Mouse (Mus musculus): ENCODE measurements around the gene Rpl10a. TPM values are rescaled to one million over a fixed set of nuclear protein-coding genes. Genes with fewer than 3 reads are reported as not detected.

The Rpl10a gene
- total and polyA plus RNA-seq, 2 experiments from 2014 or later = 255 to 939 TPM

- Histone ChIP-seq H3K4me2 (ENCODE audit: low read depth, low read length) (no peak overlapping the region), H3K4me1 (ENCODE audit: control insufficient read depth, insufficient read depth) (peaks cover 20% of the 10 kb centered on the region), H3K27ac (ENCODE audit: low read depth) (no peak overlapping the region), H3K27me3 (ENCODE audit: control insufficient read depth, insufficient read depth, low read length) (no peaks in the 10 kb centered on the region), H3K4me3 (ENCODE audit: low read depth, low read length) (no peak overlapping the region), H3K36me3 (replicated peaks; ENCODE audit: control insufficient read depth, insufficient read depth, low read length) (no peaks in the 10 kb centered on the region), H3K9ac (replicated peaks; ENCODE audit: low read depth, low read length) (no peak overlapping the region), H3K9me3 (replicated peaks; ENCODE audit: control insufficient read depth, low read length) (no peaks in the 10 kb centered on the region)
- DNase-seq (ENCODE audit: low spot score) = no peak
- 88% methylated on average over 7 of the region's 7 CpGs for WGBS
- ATAC-seq (ENCODE audit: insufficient read depth, low read depth) = no peak
- TF ChIP-seq EP300 (IDR thresholded peaks at IDR 0.05; ENCODE audit: low read depth) (no peak), CTCF (IDR thresholded peaks at IDR 0.05; ENCODE audit: low read depth) (no peak)
Measured at GRCm38 (mm10) chr17:28281866-28282441, 46.3 kb upstream of the Rpl10a start.

GRCm38 (mm10) chr17:28283199-28283598 is 45.1 kb upstream of the Rpl10a start:
- TF ChIP-seq CTCF (IDR thresholded peaks at IDR 0.05; ENCODE audit: low read depth) = no peak
- TF ChIP-seq EP300 (IDR thresholded peaks at IDR 0.05; ENCODE audit: low read depth) = no peak
- H3K9me3 ChIP-seq (replicated peaks; ENCODE audit: control insufficient read depth, low read length) = no peaks in the 10 kb centered on the region
- WGBS = 88% methylated on average over 10 of the region's 10 CpGs
- no peaks in the 10 kb centered on the region for H3K27me3 ChIP-seq (ENCODE audit: control insufficient read depth, insufficient read depth, low read length)
- DNase-seq (ENCODE audit: low spot score) = no peak
- no peaks in the 10 kb centered on the region for H3K36me3 ChIP-seq (replicated peaks; ENCODE audit: control insufficient read depth, insufficient read depth, low read length)
- no peak overlapping the region for H3K27ac ChIP-seq (ENCODE audit: low read depth)
- H3K4me3 ChIP-seq (ENCODE audit: low read depth, low read length) = no peak overlapping the region
- H3K4me2 ChIP-seq (ENCODE audit: low read depth, low read length) = no peak overlapping the region
- no peak for ATAC-seq (ENCODE audit: insufficient read depth, low read depth)
- H3K9ac ChIP-seq (replicated peaks; ENCODE audit: low read depth, low read length) = no peak overlapping the region
- H3K4me1 ChIP-seq (ENCODE audit: control insufficient read depth, insufficient read depth) = peaks cover 20% of the 10 kb centered on the region

- ATAC-seq (ENCODE audit: insufficient read depth, low read depth) = no peak
- H3K27me3 ChIP-seq (ENCODE audit: control insufficient read depth, insufficient read depth, low read length) = no peaks in the 10 kb centered on the region
- H3K4me3 ChIP-seq (ENCODE audit: low read depth, low read length) = no peak overlapping the region
- H3K27ac ChIP-seq (ENCODE audit: low read depth) = no peak overlapping the region
- no peak overlapping the region for H3K9ac ChIP-seq (replicated peaks; ENCODE audit: low read depth, low read length)
- no peak for DNase-seq (ENCODE audit: low spot score)
- WGBS = 81% methylated on average over 10 of the region's 10 CpGs
- no peak for TF ChIP-seq EP300 (IDR thresholded peaks at IDR 0.05; ENCODE audit: low read depth)
- TF ChIP-seq CTCF (IDR thresholded peaks at IDR 0.05; ENCODE audit: low read depth) = no peak
- no peaks in the 10 kb centered on the region for H3K9me3 ChIP-seq (replicated peaks; ENCODE audit: control insufficient read depth, low read length)
- H3K4me1 ChIP-seq (ENCODE audit: control insufficient read depth, insufficient read depth) = 0 out of 2 replicates have a peak, but pooled peaks cover under 1% of the 10 kb centered on the region
- no peaks in the 10 kb centered on the region for H3K36me3 ChIP-seq (replicated peaks; ENCODE audit: control insufficient read depth, insufficient read depth, low read length)
- no peak overlapping the region for H3K4me2 ChIP-seq (ENCODE audit: low read depth, low read length)
Measured at GRCm38 (mm10) chr17:28286133-28286532, 42.1 kb upstream of the Rpl10a start.

- TF ChIP-seq CTCF (IDR thresholded peaks at IDR 0.05; ENCODE audit: low read depth) (no peak), EP300 (IDR thresholded peaks at IDR 0.05; ENCODE audit: low read depth) (no peak)
- Histone ChIP-seq H3K27me3 (ENCODE audit: control insufficient read depth, insufficient read depth, low read length) (no peaks in the 10 kb centered on the region), H3K9ac (replicated peaks; ENCODE audit: low read depth, low read length) (no peak overlapping the region), H3K4me2 (ENCODE audit: low read depth, low read length) (no peak overlapping the region), H3K4me3 (ENCODE audit: low read depth, low read length) (no peak overlapping the region), H3K9me3 (replicated peaks; ENCODE audit: control insufficient read depth, low read length) (no peaks in the 10 kb centered on the region), H3K27ac (ENCODE audit: low read depth) (no peak overlapping the region), H3K36me3 (replicated peaks; ENCODE audit: control insufficient read depth, insufficient read depth, low read length) (no peaks in the 10 kb centered on the region), H3K4me1 (ENCODE audit: control insufficient read depth, insufficient read depth) (no peaks in the 10 kb centered on the region)
- DNase-seq (ENCODE audit: low spot score) (no peak), ATAC-seq (ENCODE audit: insufficient read depth, low read depth) (no peak)
- 55% methylated on average over 5 of the region's 5 CpGs for WGBS
Measured at GRCm38 (mm10) chr17:28286964-28287363, 41.3 kb upstream of the Rpl10a start.

GRCm38 (mm10) chr17:28287578-28287977 is 40.7 kb upstream of the Rpl10a start:
- 29% methylated on average over 8 of the region's 8 CpGs for WGBS
- Histone ChIP-seq H3K9me3 (replicated peaks; ENCODE audit: control insufficient read depth, low read length) (no peaks in the 10 kb centered on the region), H3K27ac (ENCODE audit: low read depth) (no peak overlapping the region), H3K4me1 (ENCODE audit: control insufficient read depth, insufficient read depth) (no peaks in the 10 kb centered on the region), H3K4me2 (ENCODE audit: low read depth, low read length) (no peak overlapping the region), H3K4me3 (ENCODE audit: low read depth, low read length) (no peak overlapping the region), H3K36me3 (replicated peaks; ENCODE audit: control insufficient read depth, insufficient read depth, low read length) (no peaks in the 10 kb centered on the region), H3K27me3 (ENCODE audit: control insufficient read depth, insufficient read depth, low read length) (no peaks in the 10 kb centered on the region), H3K9ac (replicated peaks; ENCODE audit: low read depth, low read length) (no peak overlapping the region)
- ATAC-seq (ENCODE audit: insufficient read depth, low read depth) (peak; percentile 21; the same call in 1 of the 2 replicates), DNase-seq (ENCODE audit: low spot score) (no peak)
- no peak for TF ChIP-seq CTCF (IDR thresholded peaks at IDR 0.05; ENCODE audit: low read depth)
- no peak for TF ChIP-seq EP300 (IDR thresholded peaks at IDR 0.05; ENCODE audit: low read depth)

GRCm38 (mm10) chr17:28287980-28288379 is 40.3 kb upstream of the Rpl10a start:
- no peak overlapping the region for H3K4me2 ChIP-seq (ENCODE audit: low read depth, low read length)
- no peaks in the 10 kb centered on the region for H3K9me3 ChIP-seq (replicated peaks; ENCODE audit: control insufficient read depth, low read length)
- ATAC-seq (ENCODE audit: insufficient read depth, low read depth) (peak; percentile 40), DNase-seq (ENCODE audit: low spot score) (peak; percentile 42)
- no peaks in the 10 kb centered on the region for H3K36me3 ChIP-seq (replicated peaks; ENCODE audit: control insufficient read depth, insufficient read depth, low read length)
- H3K27ac ChIP-seq (ENCODE audit: low read depth) = no peak overlapping the region
- H3K9ac ChIP-seq (replicated peaks; ENCODE audit: low read depth, low read length) = no peak overlapping the region
- no peak overlapping the region for H3K4me3 ChIP-seq (ENCODE audit: low read depth, low read length)
- TF ChIP-seq CTCF (IDR thresholded peaks at IDR 0.05; ENCODE audit: low read depth) (peak; percentile 34), EP300 (IDR thresholded peaks at IDR 0.05; ENCODE audit: low read depth) (no peak)
- WGBS = 39% methylated on average over 5 of the region's 5 CpGs
- H3K27me3 ChIP-seq (ENCODE audit: control insufficient read depth, insufficient read depth, low read length) = no peaks in the 10 kb centered on the region
- no peaks in the 10 kb centered on the region for H3K4me1 ChIP-seq (ENCODE audit: control insufficient read depth, insufficient read depth)
